Mouse (Mus musculus) spleen, adult 2 months (tissue): ENCODE measurements around the gene Tnfaip3. TPM values are rescaled to one million over a fixed set of nuclear protein-coding genes. Genes with fewer than 3 reads are reported as not detected.

Experiments
- DNase-seq, 2 experiments: peaks; one replicate each; pipeline versions ENCODE4 v3.0.0 to v3.0.0-alpha.2; 2012 to 2021; ENCODE audit warnings: low spot score in 2 of 2, low read depth in 1 of 2
- H3K27ac ChIP-seq: fragments of 200-500 bp; 2 replicates; pipeline ENCODE4 v1.5.1; 2012; ENCODE audit warnings: low read length, inconsistent platforms; ENCODE audit not compliant: insufficient read depth
- H3K27me3 ChIP-seq: fragments of 200-500 bp; 2 replicates; pipeline ENCODE4 v1.6.1; 2012; ENCODE audit warnings: mild to moderate bottlenecking, moderate library complexity, low read length, inconsistent platforms; ENCODE audit not compliant: control insufficient read depth, insufficient read depth
- H3K36me3 ChIP-seq: fragments of 200-500 bp; 2 replicates; pipeline ENCODE4 v1.6.1; 2012; ENCODE audit warnings: mild to moderate bottlenecking, low read length, inconsistent platforms; ENCODE audit not compliant: control insufficient read depth, insufficient read depth
- H3K4me1 ChIP-seq: fragments of 200-500 bp; 2 replicates; pipeline ENCODE4 v1.6.1; 2011; ENCODE audit warnings: inconsistent platforms; ENCODE audit not compliant: control insufficient read depth, insufficient read depth, insufficient read length
- H3K4me3 ChIP-seq: fragments of 200-500 bp; 2 replicates; pipeline ENCODE4 v1.5.1; 2011; ENCODE audit warnings: mild to moderate bottlenecking, inconsistent platforms; ENCODE audit not compliant: insufficient read depth, insufficient read length; ENCODE audit errors: extremely low read depth
- CTCF ChIP-seq: fragments of 200-500 bp; IDR thresholded peaks from 2 replicates; pipeline ENCODE4 v1.5.1; 2011; ENCODE audit warnings: mild to moderate bottlenecking, inconsistent platforms; ENCODE audit not compliant: insufficient read depth, insufficient read length, insufficient replicate concordance; ENCODE audit errors: extremely low read depth
- POLR2A ChIP-seq: fragments of 200-500 bp; IDR thresholded peaks from 2 replicates; pipeline ENCODE4 v1.6.1; 2011; ENCODE audit warnings: low read depth, low read length, inconsistent platforms
- WGBS: fragments of 180-500 bp; shearing (Covaris S2); methylation state at CpG from one replicate; pipeline ENCODE4 v1.1.7; 2018; 5-methylcytosine and 5-hydroxymethylcytosine counted together
- polyA plus RNA-seq: library from polyadenylated mRNA; depleted of rRNA; stranded (reverse); fragments of >200 nt; gene quantifications from 2 replicates; pipeline ENCODE4 v1.2.3, GENCODE M21; 2012

Tnfaip3 gene
- polyA plus RNA-seq, 1 experiment, result 13.0 TPM

GRCm38 (mm10) chr10:18992971-18993370 is 22.5 kb downstream of the Tnfaip3 start:
- TF ChIP-seq POLR2A, result no peak
- TF ChIP-seq CTCF, result no peak
- no peak overlapping the region for H3K27ac ChIP-seq
- no peak overlapping the region for H3K4me3 ChIP-seq
- no peaks in the 10 kb centered on the region for H3K27me3 ChIP-seq
- no peaks in the 10 kb centered on the region; the same call in 1 of the 2 replicates for H3K4me1 ChIP-seq
- no peak for DNase-seq
- 0 out of 2 replicates have a peak, but pooled peaks cover 1% of the 10 kb centered on the region for H3K36me3 ChIP-seq
- WGBS, result 84% methylated on average over 4 of the region's 4 CpGs

GRCm38 (mm10) chr10:18991057-18991456 is 24.4 kb downstream of the Tnfaip3 start:
- WGBS, result 60% methylated on average over 4 of the region's 4 CpGs
- peaks cover 3% of the 10 kb centered on the region; the same call in 1 of the 2 replicates for H3K4me1 ChIP-seq
- no peak for DNase-seq
- TF ChIP-seq POLR2A, result no peak
- TF ChIP-seq CTCF, result no peak
- no peak overlapping the region for H3K4me3 ChIP-seq
- no peak overlapping the region for H3K27ac ChIP-seq
- H3K36me3 ChIP-seq, result no peaks in the 10 kb centered on the region
- H3K27me3 ChIP-seq, result no peaks in the 10 kb centered on the region

- 75% methylated on average over 2 of the region's 2 CpGs for WGBS
Measured at GRCm38 (mm10) chr10:18987907-18988199, 27.6 kb downstream of the Tnfaip3 start.

GRCm38 (mm10) chr10:18987046-18987906 is 28.2 kb downstream of the Tnfaip3 start:
- 37% methylated on average over 2 of the region's 2 CpGs for WGBS
- no peaks in the 10 kb centered on the region for H3K36me3 ChIP-seq
- no peak for TF ChIP-seq POLR2A
- TF ChIP-seq CTCF, result no peak
- DNase-seq, result no peak
- H3K4me1 ChIP-seq, result peaks cover 3% of the 10 kb centered on the region; the same call in 1 of the 2 replicates
- no peak overlapping the region for H3K4me3 ChIP-seq
- no peaks in the 10 kb centered on the region for H3K27me3 ChIP-seq
- no peak overlapping the region for H3K27ac ChIP-seq

More at GRCm38 (mm10) chr10:18987907-18988199, 27.6 kb downstream of the Tnfaip3 start:
- Histone ChIP-seq H3K4me1 (peaks cover 3% of the 10 kb centered on the region; the same call in 1 of the 2 replicates), H3K27ac (no peak overlapping the region), H3K36me3 (no peaks in the 10 kb centered on the region), H3K27me3 (no peaks in the 10 kb centered on the region), H3K4me3 (no peak overlapping the region)
- DNase-seq, result no peak
- no peak for TF ChIP-seq CTCF
- no peak for TF ChIP-seq POLR2A

GRCm38 (mm10) chr10:18985516-18985915 is 29.9 kb downstream of the Tnfaip3 start:
- Histone ChIP-seq H3K4me1 (peaks cover 3% of the 10 kb centered on the region; the same call in 1 of the 2 replicates), H3K27me3 (no peaks in the 10 kb centered on the region), H3K27ac (no peak overlapping the region), H3K36me3 (no peaks in the 10 kb centered on the region), H3K4me3 (no peak overlapping the region)
- TF ChIP-seq POLR2A, result no peak
- no peak for TF ChIP-seq CTCF
- no peak for DNase-seq
- 86% methylated on average over 3 of the region's 3 CpGs for WGBS

- Histone ChIP-seq H3K4me3 (no peak overlapping the region), H3K36me3 (no peaks in the 10 kb centered on the region), H3K27me3 (no peaks in the 10 kb centered on the region), H3K4me1 (peaks cover 3% of the 10 kb centered on the region; the same call in 1 of the 2 replicates), H3K27ac (no peak overlapping the region)
- TF ChIP-seq POLR2A (no peak), CTCF (no peak)
- 53% methylated on average over 6 of the region's 6 CpGs for WGBS
- DNase-seq, result no peak
Measured at GRCm38 (mm10) chr10:18983514-18983913, 31.9 kb downstream of the Tnfaip3 start.

GRCm38 (mm10) chr10:18974486-18974885 is 41.0 kb downstream of the Tnfaip3 start:
- WGBS, result 84% methylated on average over 3 of the region's 3 CpGs
- Histone ChIP-seq H3K27me3 (no peaks in the 10 kb centered on the region), H3K4me3 (no peak overlapping the region), H3K36me3 (no peaks in the 10 kb centered on the region), H3K4me1 (no peaks in the 10 kb centered on the region), H3K27ac (no peak overlapping the region)
- DNase-seq, result no peak
- TF ChIP-seq CTCF (no peak), POLR2A (no peak)
